Mouse (Mus musculus): ENCODE results near the gene Cep97.
A peak's percentile ranks its signal among the peaks of the same experiment; 100 is the strongest.
"Not testable (repeated sequence)": the region's sequence is repeated elsewhere in the genome, so short reads cannot be mapped to it uniquely, and the experiment has no call there.

The Cep97 gene

DNA sequence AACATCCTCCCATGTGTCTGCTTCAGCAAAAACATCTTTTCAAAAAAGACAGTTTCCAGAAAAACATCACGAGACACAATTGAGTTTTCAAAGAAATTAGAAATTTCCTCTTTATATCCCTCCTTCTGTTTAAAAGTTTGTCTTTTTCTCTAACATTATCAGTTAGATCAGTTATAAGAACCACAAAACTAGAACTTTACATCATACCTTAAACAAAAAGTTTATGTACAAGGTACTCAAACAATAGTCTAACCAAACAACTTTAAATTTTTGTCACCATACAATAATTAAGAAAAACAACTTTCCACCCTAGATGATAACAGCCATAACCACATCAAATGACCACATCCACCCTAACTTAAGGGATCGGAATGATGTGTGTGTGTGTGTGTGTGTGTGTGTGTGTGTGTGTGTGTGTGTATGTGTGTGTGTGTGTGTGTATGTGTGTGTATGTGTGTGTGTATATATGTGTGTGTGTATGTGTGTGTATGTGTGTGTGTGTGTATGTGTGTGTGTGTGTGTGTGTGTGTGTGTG lies 13.3 kb upstream of the Cep97 start:
- not testable (repeated sequence) for DNase-seq (ENCODE audit: low spot score in 2 of 2)

DNA sequence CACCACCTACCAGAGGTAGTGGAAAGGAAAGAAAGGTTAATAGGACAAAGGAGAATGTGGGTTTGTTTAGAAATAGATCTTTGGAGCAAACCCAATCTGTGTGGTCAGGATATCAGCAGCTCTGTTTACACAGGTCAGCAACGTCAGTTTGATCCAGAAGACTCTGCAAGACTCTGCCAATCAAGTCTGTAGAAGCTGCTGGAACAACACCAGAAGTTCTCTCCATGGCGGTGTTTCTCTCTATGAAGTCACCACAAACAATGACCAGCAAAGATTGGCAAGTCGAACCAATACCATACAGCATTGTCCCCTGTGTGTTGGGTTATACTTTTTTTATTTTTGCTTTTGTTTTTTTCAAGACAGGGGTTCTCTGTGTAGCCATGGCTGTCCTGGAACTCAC lies 12.6 kb upstream of the Cep97 start:
- no peak for DNase-seq (ENCODE audit: low spot score in 2 of 2)

DNA sequence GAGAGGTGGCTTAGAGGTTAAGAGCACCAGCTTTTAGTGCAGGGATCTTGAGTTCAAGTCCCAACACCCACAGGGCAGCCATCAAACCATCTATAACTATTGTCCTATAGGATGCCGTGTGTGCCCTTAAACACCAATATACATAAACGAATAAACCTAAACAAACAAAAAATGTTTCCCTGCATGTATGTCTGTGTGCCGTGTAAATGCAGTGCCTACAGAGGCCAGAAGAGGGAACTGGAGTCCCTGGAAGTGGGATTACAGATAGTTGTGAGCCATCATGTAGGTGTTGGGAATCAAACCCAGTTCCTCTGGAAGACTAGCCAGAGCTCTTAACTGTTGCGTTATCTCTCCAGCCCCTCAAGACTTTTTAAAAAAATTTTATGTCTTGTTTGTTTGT lies 6.1 kb upstream of the Cep97 start:
- DNase-seq (ENCODE audit: low spot score in 2 of 2): no peak

DNA sequence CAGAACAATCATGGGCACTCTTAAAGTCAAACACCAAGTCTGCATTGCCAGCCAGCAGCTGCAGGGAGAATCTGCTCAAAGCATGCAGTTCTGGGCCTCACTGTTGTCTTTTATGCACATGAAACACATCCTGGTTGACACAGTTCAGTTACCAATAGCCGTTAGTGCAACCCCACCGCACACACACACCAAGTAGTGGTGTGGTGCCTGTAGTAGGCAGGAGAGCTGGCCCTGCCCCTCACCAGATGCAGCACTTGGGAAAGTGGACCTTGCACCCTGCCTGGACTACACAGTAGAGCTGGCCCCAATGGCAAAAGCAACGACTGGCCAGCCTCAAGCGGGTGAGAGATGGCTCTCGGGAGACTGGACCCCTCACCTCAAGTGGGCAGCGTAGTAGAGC lies 5.0 kb upstream of the Cep97 start:
- DNase-seq (ENCODE audit: low spot score in 2 of 2): no peak

DNA sequence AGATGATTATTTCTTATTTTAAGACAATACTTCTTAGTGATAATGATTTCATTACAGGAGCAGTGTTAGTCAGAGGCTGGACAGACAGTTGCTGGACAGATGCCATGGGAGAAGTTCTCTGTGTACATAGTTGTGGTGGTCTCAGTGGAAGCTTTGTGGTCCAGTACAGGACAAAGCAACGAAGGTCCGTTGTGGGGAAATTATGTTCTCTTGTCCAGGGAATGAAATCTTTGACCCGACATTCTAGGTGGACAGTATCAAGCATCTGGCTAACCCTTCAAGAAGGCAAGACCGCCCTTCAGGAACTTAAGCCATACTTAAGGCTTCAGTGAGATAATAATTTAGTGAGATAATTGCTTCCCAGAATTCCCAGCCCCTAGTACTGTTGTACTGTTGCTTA lies 4.1 kb upstream of the Cep97 start:
- DNase-seq (ENCODE audit: low spot score in 2 of 2): no peak

DNA sequence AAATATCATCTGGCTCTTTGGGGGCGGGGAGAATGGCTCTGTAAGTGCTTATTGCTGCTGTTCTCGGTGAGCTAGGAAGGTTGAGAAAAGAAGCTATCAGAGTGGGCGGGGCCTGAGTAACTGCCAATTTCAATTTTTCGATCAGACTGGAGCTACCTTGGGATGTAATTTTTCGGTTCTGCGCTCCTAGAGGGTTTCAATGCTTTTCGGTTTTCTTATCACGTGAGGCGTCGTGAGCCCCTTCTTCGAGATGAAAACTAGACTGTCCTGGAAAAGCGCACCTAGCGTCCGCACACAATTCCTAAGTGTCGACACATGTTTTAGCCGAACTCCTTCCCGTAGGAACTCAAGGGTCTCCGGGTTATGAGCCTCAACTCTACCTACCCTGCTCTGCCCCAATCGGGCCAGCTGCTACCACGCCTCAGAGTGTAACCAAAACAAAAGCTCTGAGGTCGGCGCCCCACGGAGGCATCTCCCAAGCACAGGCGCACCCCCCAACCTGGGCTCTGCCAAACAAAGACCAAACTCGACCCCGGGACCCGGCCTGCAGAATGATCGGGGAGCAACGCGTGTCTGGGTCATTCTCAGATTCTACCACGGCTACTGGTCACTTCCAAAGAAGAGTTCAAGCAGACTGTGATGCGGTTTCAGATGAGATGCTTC lies 843 bp downstream of the Cep97 start:
- peak; percentile 64 to 68 for DNase-seq (ENCODE audit: low spot score in 2 of 2)

DNA sequence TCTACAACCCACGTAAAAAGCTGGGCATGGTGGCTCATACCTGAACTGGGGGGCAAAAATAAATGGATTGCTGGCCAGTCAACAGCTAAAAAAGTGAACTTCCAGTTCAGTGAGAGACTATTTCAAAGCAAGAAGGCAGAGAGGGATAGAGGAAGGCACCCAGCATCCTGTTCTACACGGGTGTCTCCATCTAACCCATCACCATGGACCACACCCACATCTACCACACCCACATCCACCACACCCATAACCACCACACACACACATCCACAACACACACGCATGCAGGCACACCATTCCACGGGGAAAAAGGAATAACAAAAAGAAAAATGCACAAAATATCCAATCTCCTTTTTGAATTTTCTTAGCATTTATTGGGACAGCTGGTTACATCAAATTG lies 10.6 kb downstream of the Cep97 start:
- no peak for DNase-seq (ENCODE audit: low spot score in 2 of 2)

DNA sequence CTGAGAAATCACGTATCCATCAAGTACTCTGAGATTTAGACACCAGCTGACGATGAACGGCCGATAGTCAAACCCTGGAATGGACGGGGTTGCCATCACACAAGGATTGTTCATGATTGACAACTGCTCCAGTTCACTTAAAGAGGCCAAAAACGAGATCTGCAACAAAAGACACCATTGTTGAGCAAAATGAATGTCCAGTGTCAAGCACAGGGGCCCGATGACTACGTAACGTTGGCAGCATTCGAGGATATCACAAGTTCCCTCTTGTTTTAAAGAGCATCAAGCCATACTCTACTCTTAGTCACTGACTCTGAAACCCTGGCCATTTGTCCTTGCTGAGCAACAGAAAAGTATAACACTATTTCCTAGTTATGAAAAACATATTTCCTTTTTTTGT lies 12.6 kb downstream of the Cep97 start:
- no peak for DNase-seq (ENCODE audit: low spot score in 2 of 2)

DNA sequence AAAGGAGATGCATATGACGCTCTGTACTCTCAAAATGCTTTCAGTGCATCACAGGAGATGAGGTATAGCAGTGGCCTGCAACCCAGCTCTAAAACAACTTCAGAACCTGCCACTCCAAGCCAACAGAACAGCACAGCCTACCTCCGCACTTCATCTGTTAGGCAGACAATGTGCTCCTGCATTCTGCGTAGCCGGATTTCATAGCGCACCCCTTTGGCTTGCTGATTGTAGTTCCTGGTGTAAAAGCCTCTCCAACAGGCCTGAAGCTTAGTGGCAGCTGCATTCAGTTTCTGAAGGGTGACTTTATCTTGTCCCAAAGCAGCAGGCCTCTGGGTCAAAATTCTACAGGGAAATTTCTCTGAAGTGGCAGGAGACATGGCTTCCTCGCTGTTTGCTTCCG lies 19.9 kb downstream of the Cep97 start:
- DNase-seq (ENCODE audit: low spot score in 2 of 2): no peak

DNA sequence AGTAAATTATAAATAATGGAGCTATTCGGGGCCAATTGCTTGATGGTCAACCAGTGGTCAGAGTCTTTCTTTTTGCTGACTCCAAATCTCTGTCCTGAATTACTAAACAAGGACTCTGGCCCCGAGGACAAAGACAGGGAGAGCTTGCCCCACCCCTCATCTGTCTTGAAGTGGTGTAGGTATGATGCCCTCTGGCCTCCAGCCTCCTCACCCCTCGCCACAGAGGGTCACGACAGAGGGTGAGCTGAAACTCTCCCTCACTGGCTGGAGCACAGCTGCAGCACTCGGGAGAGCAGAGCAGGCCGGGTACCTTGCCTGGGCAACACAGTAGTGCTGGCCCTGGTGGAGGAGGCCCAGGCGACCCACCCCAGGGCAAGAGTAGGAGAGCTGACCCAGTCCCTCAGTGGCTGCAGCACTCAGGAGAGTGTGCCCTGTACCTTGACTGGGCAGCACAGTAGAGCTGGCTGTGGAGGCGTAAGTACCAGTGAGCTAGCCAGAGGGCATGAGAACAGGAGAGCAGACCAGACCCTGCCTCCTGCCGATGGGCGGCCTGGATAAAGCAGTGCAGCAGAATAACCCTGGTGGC lies 24.4 kb downstream of the Cep97 start:
- no peak for DNase-seq (ENCODE audit: low spot score in 2 of 2)

DNA sequence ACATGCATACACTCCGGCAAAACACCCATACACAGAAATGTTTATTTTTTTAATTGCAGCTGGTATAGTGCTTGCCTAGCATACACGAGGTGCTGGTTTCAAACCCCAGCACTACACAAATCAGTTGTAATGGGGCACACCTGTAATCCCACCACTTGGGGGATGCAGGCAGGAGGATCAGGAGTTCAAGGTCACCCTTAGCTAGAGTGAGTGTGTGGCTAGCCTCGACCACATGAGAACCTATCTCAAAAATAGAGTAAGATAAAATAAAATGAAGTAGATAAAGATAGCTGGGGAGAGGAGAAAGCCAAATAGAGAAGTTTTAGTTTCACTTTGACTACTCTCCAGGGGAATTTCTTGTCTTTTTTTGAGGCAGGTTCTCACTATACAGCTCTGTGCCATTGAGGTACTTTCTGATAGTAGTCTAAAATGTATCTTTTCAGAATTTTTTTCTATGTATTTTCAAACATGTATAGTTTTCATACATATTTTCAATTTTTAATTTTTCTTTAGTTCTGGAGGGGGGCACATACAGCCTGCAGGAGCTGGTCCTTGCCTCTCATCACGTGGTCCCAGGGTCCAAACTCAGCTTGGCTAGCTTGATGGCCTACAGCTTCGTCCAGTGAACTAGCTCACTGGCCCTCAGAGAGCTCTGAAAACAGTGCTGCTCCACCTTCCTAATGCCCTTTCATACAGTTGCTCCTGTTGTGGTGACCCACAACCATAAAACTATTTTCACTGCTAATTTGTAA lies 27.6 kb downstream of the Cep97 start:
- no peak for DNase-seq (ENCODE audit: low spot score in 2 of 2)

DNA sequence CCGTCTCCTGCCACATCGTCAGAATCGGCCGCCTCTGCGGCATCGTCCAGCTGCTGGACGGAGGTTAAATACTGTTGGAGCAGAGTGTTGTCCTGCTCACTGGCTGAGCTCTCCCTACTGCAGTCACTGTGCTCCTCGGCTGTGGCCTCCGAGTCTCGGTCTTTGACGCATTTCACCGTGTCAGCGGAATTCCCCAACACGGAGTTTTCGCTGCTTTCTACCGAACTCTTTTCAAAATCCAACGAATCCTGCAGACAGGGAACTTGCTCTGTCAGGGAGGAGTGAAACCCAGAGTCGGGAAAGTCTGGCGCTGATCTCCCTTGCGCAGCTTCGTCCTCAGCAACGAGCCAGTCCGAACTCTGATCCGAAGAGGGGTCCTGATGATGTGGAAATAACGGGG lies 29.3 kb downstream of the Cep97 start:
- no peak for DNase-seq (ENCODE audit: low spot score in 2 of 2)

DNA sequence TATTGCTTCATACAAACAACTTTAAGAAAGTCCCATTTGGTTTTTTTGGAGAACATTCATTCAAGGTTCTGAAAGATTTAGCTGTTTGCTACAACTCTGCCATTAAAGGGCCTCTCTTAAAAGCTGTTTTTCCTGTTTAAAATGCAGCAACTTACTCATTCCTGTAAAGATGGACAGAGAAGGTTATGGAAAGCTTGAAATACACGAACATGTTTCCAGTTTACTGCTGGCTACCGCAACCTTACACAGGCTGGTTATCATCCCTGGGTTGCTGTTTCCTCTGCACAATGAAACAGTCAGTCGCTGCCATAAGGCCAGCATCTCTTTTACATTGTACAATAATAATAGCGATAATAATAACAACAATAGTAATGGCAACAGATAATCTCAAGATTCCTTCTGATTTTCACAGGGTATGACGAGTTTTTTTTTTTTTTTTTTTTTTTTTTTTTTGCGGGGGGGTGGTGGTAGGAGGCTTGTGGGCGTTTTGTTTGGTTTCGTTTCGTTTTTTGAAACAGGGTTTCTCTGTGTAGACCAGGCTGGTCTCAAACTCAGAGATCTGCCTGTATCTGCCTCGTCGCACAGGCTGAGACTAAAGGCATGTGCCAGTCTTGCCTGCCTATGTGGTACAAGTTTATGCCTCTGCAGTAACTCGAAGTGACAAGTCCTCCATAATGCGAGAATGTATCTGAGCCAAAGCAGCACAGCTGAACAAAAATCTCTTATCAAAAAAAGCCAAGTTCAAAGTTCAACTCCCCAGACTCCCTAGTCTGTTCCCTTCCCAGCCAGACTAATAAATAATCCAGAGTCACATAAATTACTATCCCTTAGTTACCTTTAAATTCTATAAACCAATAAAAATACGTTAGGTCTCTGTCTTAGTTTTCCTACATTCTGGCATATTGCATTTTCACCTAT lies 32.6 kb downstream of the Cep97 start:
- no peak for DNase-seq (ENCODE audit: low spot score in 2 of 2)

DNA sequence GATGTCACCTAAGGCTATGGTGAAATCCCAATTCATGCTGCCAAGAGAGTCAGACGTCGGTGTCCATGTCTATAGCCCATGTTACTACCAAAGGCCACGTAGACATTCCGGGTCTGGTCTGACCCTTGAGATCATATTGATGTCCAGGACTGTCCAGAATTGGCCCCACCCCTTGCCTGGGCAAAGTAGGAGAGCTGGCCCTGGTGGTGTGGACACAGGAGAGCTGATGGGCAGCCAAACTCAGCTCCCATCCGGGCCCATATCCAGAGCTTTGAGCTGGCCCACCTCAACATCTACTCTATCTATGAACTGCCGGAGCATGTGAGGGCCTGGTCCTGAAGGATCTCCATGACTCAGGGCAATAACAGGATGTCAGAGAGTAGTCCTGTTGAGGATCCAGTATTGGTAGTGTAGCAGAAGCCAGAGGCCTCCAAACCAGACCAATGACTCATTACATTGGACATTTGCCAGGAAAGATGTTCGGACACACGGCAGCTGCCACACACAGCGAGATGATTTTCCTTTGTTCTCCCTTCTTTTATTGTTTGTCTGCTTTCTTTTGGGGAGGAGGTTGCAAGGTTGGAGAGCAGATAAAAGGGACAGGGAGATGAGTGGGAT lies 36.2 kb downstream of the Cep97 start:
- no peak for DNase-seq (ENCODE audit: low spot score in 2 of 2)

DNA sequence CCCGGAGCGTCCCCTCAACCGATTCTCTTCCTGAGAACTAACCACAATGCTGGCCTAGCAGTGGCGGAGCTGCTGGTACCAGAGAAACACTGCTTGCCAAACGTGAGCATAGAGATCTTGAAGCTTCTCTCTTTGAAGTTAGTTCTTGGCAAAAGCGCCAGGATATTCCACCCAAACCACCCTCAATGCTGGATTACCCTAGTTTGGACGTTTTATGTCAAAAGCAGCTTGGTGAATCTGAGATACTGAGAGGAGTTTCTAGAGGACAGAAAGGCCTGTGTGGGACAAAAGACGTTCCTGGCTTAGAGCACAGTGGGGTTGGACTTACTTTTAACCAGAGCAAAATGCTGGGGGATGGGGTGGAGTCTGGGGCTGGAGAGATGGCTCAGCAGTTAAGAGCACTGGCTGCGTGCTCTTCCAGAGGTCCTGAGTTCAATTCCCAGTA lies 39.0 kb downstream of the Cep97 start:
- DNase-seq (ENCODE audit: low spot score in 2 of 2): peak; percentile 36 to 42

DNA sequence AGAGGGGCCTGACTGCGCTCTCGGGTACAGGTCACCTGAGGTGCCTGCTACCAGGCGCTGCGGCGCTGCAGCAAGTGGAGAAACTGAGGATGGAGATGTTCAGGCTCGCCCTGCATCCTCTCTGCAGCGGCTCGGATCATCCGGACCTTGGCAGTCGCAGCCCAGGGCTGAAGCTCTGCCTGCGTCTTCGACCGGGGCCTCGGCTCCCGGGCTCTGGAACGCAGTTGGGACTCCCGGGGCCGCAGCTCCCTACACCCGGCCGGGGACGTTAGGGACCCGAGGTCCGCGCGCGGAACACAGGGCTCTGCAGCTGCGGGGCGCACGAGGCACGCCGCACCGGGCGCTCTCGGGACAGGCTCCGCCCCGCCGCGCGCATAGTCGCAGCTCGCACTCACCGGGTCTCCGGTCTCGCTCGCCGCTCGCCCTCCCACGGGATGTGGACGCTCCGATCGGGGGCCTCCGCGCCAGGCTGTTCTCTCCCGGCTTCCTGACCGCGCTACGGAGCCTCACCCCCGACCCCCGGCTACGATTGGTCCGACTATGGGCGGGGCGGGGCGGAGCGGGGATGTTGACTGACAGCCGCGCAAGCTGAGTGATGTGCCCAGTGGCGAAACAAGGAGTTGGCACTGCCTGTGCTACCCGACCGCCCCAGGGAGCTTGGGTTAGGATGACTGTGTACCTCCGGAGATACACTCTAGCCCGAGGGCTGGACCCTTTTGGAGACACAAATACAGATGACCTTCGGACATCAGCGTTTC lies 39.6 kb downstream of the Cep97 start, which contains the start of gene Nxpe3:
Gene Nxpe3, minus strand, starts transcription at position 393 of the 758 bp plus-strand sequence.
- DNase-seq (ENCODE audit: low spot score in 2 of 2): peak; percentile 92 to 94

DNA sequence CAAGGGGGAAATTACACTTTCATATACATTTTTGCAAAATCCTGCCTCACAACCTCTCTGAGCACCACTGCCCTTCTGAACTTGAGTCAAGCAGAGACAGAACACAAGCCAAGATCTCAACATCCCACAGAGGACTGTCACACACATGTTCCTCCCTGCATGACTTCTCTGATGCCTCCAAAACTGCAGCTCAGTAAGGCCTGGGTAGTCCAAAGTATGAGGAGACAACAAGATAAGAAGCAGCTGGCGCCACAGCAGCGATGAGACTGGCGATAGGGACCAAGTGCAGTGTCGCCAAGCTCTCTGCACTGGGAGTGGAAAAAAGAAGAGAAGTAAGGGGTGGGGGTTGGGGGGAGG lies 40.1 kb downstream of the Cep97 start:
- peak; percentile 40 to 43 for DNase-seq (ENCODE audit: low spot score in 2 of 2)

DNA sequence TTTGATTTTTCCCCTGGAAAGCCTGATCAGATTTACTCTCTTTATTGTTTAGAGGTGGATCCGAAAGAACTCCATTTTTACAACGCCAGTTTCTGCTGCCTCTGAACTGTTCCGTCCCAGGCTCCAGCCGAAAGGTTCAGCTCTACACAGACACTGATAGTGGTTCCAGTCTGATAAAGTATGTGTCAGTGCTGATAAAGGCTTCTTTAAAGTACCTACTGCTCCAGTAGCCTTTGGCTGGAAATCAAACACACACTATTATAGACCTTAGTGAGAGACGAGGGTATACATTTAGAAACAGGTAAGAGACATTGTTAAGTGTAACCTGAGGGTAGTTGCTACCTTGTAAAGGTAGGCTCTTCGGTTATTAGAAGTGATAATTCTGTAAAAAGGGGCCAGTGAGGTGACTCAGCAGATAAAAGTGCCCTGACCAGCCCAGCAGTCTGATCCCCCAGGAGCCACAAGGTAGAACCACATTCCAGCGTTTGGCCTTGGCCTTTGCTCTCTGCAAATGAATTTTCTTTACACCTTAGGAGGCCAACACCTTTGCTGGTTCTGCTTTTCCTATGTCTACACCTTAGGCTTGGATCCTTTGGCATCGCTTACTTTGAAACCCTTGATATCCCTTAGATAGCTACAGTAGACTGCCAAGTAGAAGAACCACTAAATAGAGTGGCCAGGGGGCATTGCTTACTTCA lies 41.1 kb downstream of the Cep97 start:
- no peak for DNase-seq (ENCODE audit: low spot score in 2 of 2)

DNA sequence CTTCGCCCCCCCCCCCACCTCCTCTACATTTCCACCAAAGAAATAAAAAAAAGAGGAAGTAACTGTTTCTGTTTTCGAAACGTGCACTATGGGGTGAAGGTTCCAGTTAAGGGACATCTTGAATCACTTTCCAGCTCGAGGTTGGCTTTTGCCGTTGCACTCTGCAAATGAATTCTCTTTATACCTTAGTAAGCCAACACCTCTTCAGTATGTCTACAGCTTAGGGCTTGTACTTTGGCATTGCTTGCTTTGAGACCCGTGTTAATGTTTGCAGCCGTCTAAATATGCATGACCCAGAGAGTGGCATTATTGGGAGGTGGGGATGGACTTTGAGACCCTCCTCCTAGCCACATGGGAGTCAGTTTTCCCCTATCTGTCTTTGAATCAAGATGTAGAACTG lies 42.2 kb downstream of the Cep97 start:
- DNase-seq (ENCODE audit: low spot score in 2 of 2): no peak

DNA sequence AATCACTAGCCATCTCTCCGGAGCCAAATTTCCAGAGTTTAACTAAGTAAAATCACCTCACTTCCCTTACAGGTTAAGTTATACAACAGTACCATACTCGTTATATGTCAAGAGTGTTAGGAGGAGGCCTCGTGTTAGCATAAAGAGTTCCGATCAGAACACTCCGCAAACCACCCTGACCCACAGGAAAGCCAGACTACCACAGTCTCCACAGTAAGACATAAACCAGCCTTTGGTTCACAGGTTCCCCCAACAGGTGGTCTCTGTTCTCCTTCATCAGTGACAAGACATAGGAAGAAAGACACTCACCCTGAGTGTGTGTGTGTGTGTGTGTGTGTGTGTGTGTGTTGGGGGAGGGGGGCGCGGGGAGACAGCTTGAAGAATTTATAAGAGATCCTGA lies 43.3 kb downstream of the Cep97 start:
- DNase-seq (ENCODE audit: low spot score in 2 of 2): no peak

Data from right cerebral cortex, postnatal 10 days (tissue).